ENCODE assay signal across 19 mouse cellular contexts in genomic region chr17:51321868-51322267, GRCm38 (mm10).
A peak's percentile ranks its signal among the peaks of the same experiment; 100 is the strongest.
DNase-seq lines count a peak whose midpoint lies in the region; ATAC-seq and TF ChIP-seq lines count a peak whose summit lies in the region.
"Had no signal": no experiment of that assay in that cellular context is flagged by ENCODE, and none has a peak within 500 bp of the region (broad histone marks: within the 10 kb centered on the region; RNA-seq: fewer than 3 reads in every experiment).

No protein-coding gene starts in this region.

- ATAC-seq in hindbrain, embryonic 15.5 days (ENCODE audit: low FRiP score, low read depth), result no peak
- no peak for ATAC-seq in hindbrain, embryonic 11.5 days (ENCODE audit: low FRiP score)
- ATAC-seq in kidney, embryonic 16.5 days (ENCODE audit: low FRiP score, low TSS enrichment), result no peak
- ATAC-seq in kidney, embryonic 14.5 days (ENCODE audit: low FRiP score, low TSS enrichment), result no peak
- ATAC-seq: inflammation-experienced regulatory T-cells, adult 6 months had no signal

- no peak overlapping the region for H3K9ac ChIP-seq in hindbrain, embryonic 15.5 days
- H3K9ac ChIP-seq in hindbrain, embryonic 11.5 days (ENCODE audit: low read depth, low read length), result no peak overlapping the region
- no peak overlapping the region for H3K9ac ChIP-seq in kidney, embryonic 16.5 days (replicated peaks; ENCODE audit: low read length)
- no peak overlapping the region for H3K9ac ChIP-seq in kidney, embryonic 14.5 days (ENCODE audit: low read depth, low read length)
- no peak overlapping the region for H3K9ac ChIP-seq in ES-E14 (ENCODE audit: insufficient read depth, low read depth, low read length, poor library complexity, severe bottlenecking)
- H3K9ac ChIP-seq: embryonic facial prominence, embryonic 13.5 days; heart, embryonic 13.5 days had no signal

- H3K36me3 ChIP-seq in hindbrain, embryonic 15.5 days, result no peaks in the 10 kb centered on the region
- H3K36me3 ChIP-seq in hindbrain, embryonic 11.5 days (ENCODE audit: control insufficient read depth, insufficient read depth, low read length), result no peaks in the 10 kb centered on the region
- H3K36me3 ChIP-seq in kidney, embryonic 16.5 days (ENCODE audit: insufficient read depth, low read length), result no peaks in the 10 kb centered on the region
- H3K36me3 ChIP-seq in kidney, embryonic 14.5 days (ENCODE audit: control insufficient read depth, insufficient read depth, low read length), result no peaks in the 10 kb centered on the region
- no peaks in the 10 kb centered on the region for H3K36me3 ChIP-seq in ES-E14 (ENCODE audit: control insufficient read depth, insufficient read depth, low read length, poor library complexity, severe bottlenecking)
- H3K36me3 ChIP-seq: embryonic facial prominence, embryonic 13.5 days; heart, embryonic 13.5 days had no signal

- DNase-seq in hindbrain, embryonic 11.5 days (ENCODE audit: low spot score), result no peak
- DNase-seq in ES-E14 (ENCODE audit: low read depth, low spot score), result no peak
- DNase-seq in cerebellum, adult 2 months, result no peak
- DNase-seq: adrenal gland, postnatal 10 days; cerebellum, adult 11 months; cerebellum, adult 9-10 months; cerebellum, postnatal 25 days; gastrocnemius, adult 2 months; gastrocnemius, postnatal 25 days; heart, postnatal 10 days; heart, postnatal 4 days; kidney, adult 18-20 months had no signal

- no peaks in the 10 kb centered on the region for H3K4me1 ChIP-seq in hindbrain, embryonic 15.5 days (replicated peaks)
- no peaks in the 10 kb centered on the region for H3K4me1 ChIP-seq in hindbrain, embryonic 11.5 days (replicated peaks; ENCODE audit: control insufficient read depth, insufficient read depth, low read length)
- peaks cover 3% of the 10 kb centered on the region; the same call in 1 of the 2 replicates for H3K4me1 ChIP-seq in kidney, embryonic 16.5 days (ENCODE audit: insufficient read depth, low read length)
- no peaks in the 10 kb centered on the region for H3K4me1 ChIP-seq in kidney, embryonic 14.5 days (ENCODE audit: control insufficient read depth, insufficient read depth, low read length)
- H3K4me1 ChIP-seq in ES-E14 (ENCODE audit: control insufficient read depth in 2 of 2, insufficient read depth in 2 of 2, low read length in 2 of 2, poor library complexity in 1 of 2), result no peaks in the 10 kb centered on the region
- H3K4me1 ChIP-seq in cerebellum, adult 2 months (ENCODE audit: control insufficient read depth, insufficient read depth, low read length), result no peaks in the 10 kb centered on the region
- H3K4me1 ChIP-seq: embryonic facial prominence, embryonic 13.5 days; heart, embryonic 13.5 days had no signal

- no peaks in the 10 kb centered on the region for H3K27me3 ChIP-seq in hindbrain, embryonic 15.5 days
- H3K27me3 ChIP-seq in hindbrain, embryonic 11.5 days (ENCODE audit: control insufficient read depth, insufficient read depth, low read length), result no peaks in the 10 kb centered on the region
- H3K27me3 ChIP-seq in kidney, embryonic 16.5 days (ENCODE audit: insufficient read depth, low read length), result no peaks in the 10 kb centered on the region
- no peaks in the 10 kb centered on the region for H3K27me3 ChIP-seq in kidney, embryonic 14.5 days (ENCODE audit: control insufficient read depth, insufficient read depth, low read length)
- H3K27me3 ChIP-seq in cerebellum, adult 2 months (ENCODE audit: control insufficient read depth, insufficient read depth, low read length), result no peaks in the 10 kb centered on the region
- H3K27me3 ChIP-seq: embryonic facial prominence, embryonic 13.5 days; forebrain, embryonic 13.5 days; heart, embryonic 13.5 days had no signal

- H3K27ac ChIP-seq in hindbrain, embryonic 15.5 days (replicated peaks), result no peak overlapping the region
- no peak overlapping the region for H3K27ac ChIP-seq in hindbrain, embryonic 11.5 days (ENCODE audit: low read depth, low read length)
- no peak overlapping the region for H3K27ac ChIP-seq in kidney, embryonic 16.5 days (ENCODE audit: low read length)
- H3K27ac ChIP-seq in kidney, embryonic 14.5 days (ENCODE audit: low read depth, low read length), result no peak overlapping the region
- H3K27ac ChIP-seq in ES-E14 (ENCODE audit: insufficient read depth, low read depth, low read length, poor library complexity, severe bottlenecking), result no peak overlapping the region
- no peak overlapping the region for H3K27ac ChIP-seq in cerebellum, adult 2 months (ENCODE audit: insufficient read depth, low read length)
- H3K27ac ChIP-seq: embryonic facial prominence, embryonic 13.5 days; forebrain, embryonic 13.5 days; gastrocnemius, adult 2 months; heart, embryonic 13.5 days had no signal

- no peaks in the 10 kb centered on the region for H3K9me3 ChIP-seq in hindbrain, embryonic 15.5 days
- H3K9me3 ChIP-seq in hindbrain, embryonic 11.5 days (ENCODE audit: control insufficient read depth, low read length), result no peaks in the 10 kb centered on the region
- no peaks in the 10 kb centered on the region for H3K9me3 ChIP-seq in kidney, embryonic 16.5 days (ENCODE audit: low read length)
- H3K9me3 ChIP-seq in kidney, embryonic 14.5 days (ENCODE audit: control insufficient read depth, low read length), result no peaks in the 10 kb centered on the region
- H3K9me3 ChIP-seq in ES-E14 (ENCODE audit: control insufficient read depth, insufficient read depth, low read depth, low read length), result no peaks in the 10 kb centered on the region
- H3K9me3 ChIP-seq: embryonic facial prominence, embryonic 13.5 days; forebrain, embryonic 13.5 days; heart, embryonic 13.5 days had no signal

- no peak for TF ChIP-seq CTCF in cerebellum, adult 2 months (IDR thresholded peaks at IDR 0.05; ENCODE audit: borderline replicate concordance, insufficient read depth, low read depth, low read length)

- H3K4me2 ChIP-seq in hindbrain, embryonic 15.5 days, result peak overlapping the region; percentile 25; the same call in 1 of the 2 replicates
- no peak overlapping the region for H3K4me2 ChIP-seq in hindbrain, embryonic 11.5 days (replicated peaks; ENCODE audit: low read depth, low read length)
- H3K4me2 ChIP-seq in kidney, embryonic 16.5 days (replicated peaks; ENCODE audit: low read depth, low read length), result 0 out of 2 replicates have a peak overlapping the region, but pooled peaks have one; percentile 31
- H3K4me2 ChIP-seq in kidney, embryonic 14.5 days (replicated peaks; ENCODE audit: low read depth, low read length), result no peak overlapping the region
- H3K4me2 ChIP-seq: embryonic facial prominence, embryonic 13.5 days; heart, embryonic 13.5 days had no signal

- TF ChIP-seq POLR2A in cerebellum, adult 2 months (IDR thresholded peaks at IDR 0.05; ENCODE audit: borderline replicate concordance, insufficient read depth, low read length), result no peak

- H3K4me3 ChIP-seq in hindbrain, embryonic 15.5 days, result no peak overlapping the region
- H3K4me3 ChIP-seq in hindbrain, embryonic 11.5 days (ENCODE audit: low read depth, low read length), result no peak overlapping the region
- no peak overlapping the region for H3K4me3 ChIP-seq in kidney, embryonic 16.5 days (ENCODE audit: low read length)
- H3K4me3 ChIP-seq in kidney, embryonic 14.5 days (ENCODE audit: low read length), result no peak overlapping the region
- no peak overlapping the region for H3K4me3 ChIP-seq in ES-E14 (ENCODE audit: insufficient read depth in 1 of 2, low read depth in 1 of 2, low read length in 2 of 2, poor library complexity in 1 of 2, severe bottlenecking in 1 of 2)
- no peak overlapping the region for H3K4me3 ChIP-seq in cerebellum, adult 2 months (replicated peaks; ENCODE audit: insufficient read depth, low read depth, low read length)
- H3K4me3 ChIP-seq: embryonic facial prominence, embryonic 13.5 days; forebrain, embryonic 13.5 days; gastrocnemius, adult 2 months; heart, embryonic 13.5 days had no signal

- 75% methylated on average over 7 of the region's 7 CpGs for WGBS in hindbrain, embryonic 15.5 days
- 84% methylated on average over 7 of the region's 7 CpGs for WGBS in hindbrain, embryonic 11.5 days
- 75% methylated on average over 7 of the region's 7 CpGs for WGBS in kidney, embryonic 16.5 days
- WGBS in kidney, embryonic 14.5 days, result 80% methylated on average over 7 of the region's 7 CpGs
- WGBS in cerebellum, adult 2 months, result 80% methylated on average over 7 of the region's 7 CpGs

- in situ Hi-C loops in ES-E14 (cut with MboI; ENCODE audit: low sequenced_read_pairs in 2 of 2, unreplicated experiment in 2 of 2), result no loop called here

TF ChIP-seq in ES-E14, 5 proteins besides CTCF, POLR2A, EP300 and RAD21:
- TF ChIP-seq ZC3H11A (IDR thresholded peaks at IDR 0.05; ENCODE audit: borderline replicate concordance, low read depth, low read length) (no peak), MAFK (IDR thresholded peaks at IDR 0.05; ENCODE audit: insufficient read depth, low read depth, low read length) (peak; percentile 65; the same call in 1 of the 2 replicates)

Comparison
In these comparisons a context has a peak if more than half of its experiments do, and no peak if none do; other contexts are left out.
1. H3K4me2 ChIP-seq: peak in hindbrain, embryonic 15.5 days (single experiment) and kidney, embryonic 16.5 days (single experiment); none in hindbrain, embryonic 11.5 days (single experiment) and kidney, embryonic 14.5 days (single experiment).